Mouse (Mus musculus): ENCODE measurements around the gene Dgkz. TPM values are rescaled to one million over a fixed set of nuclear protein-coding genes. Genes with fewer than 3 reads are reported as not detected.
A peak's percentile ranks its signal among the peaks of the same experiment; 100 is the strongest.

Dgkz gene
- polyA plus RNA-seq, 1 experiment from 2014 or later: 57.5 TPM

- no peak for ATAC-seq (ENCODE audit: low FRiP score, low TSS enrichment)
- 73% methylated on average over 6 of the region's 6 CpGs for WGBS
- no peaks in the 10 kb centered on the region for H3K36me3 ChIP-seq (ENCODE audit: control insufficient read depth, insufficient read depth, low read length)
- no peak overlapping the region for H3K4me3 ChIP-seq (ENCODE audit: low read length)
- H3K9ac ChIP-seq (ENCODE audit: low read depth, low read length): no peak overlapping the region
- H3K9me3 ChIP-seq (ENCODE audit: control insufficient read depth, low read length): no peaks in the 10 kb centered on the region
- H3K4me1 ChIP-seq (ENCODE audit: control insufficient read depth, insufficient read depth, low read length): peaks cover 44% of the 10 kb centered on the region
- H3K4me2 ChIP-seq (replicated peaks; ENCODE audit: low read depth, low read length): no peak overlapping the region
- H3K27ac ChIP-seq (ENCODE audit: low read depth, low read length): no peak overlapping the region
- no peaks in the 10 kb centered on the region for H3K27me3 ChIP-seq (ENCODE audit: control insufficient read depth, insufficient read depth, low read length)
Measured at GRCm38 (mm10) chr2:92014248-92014647, 38.6 kb upstream of the Dgkz start.

- no peak overlapping the region for H3K4me2 ChIP-seq (replicated peaks; ENCODE audit: low read depth, low read length)
Measured at GRCm38 (mm10) chr2:92012768-92013445, 37.2 kb upstream of the Dgkz start.

DNA sequence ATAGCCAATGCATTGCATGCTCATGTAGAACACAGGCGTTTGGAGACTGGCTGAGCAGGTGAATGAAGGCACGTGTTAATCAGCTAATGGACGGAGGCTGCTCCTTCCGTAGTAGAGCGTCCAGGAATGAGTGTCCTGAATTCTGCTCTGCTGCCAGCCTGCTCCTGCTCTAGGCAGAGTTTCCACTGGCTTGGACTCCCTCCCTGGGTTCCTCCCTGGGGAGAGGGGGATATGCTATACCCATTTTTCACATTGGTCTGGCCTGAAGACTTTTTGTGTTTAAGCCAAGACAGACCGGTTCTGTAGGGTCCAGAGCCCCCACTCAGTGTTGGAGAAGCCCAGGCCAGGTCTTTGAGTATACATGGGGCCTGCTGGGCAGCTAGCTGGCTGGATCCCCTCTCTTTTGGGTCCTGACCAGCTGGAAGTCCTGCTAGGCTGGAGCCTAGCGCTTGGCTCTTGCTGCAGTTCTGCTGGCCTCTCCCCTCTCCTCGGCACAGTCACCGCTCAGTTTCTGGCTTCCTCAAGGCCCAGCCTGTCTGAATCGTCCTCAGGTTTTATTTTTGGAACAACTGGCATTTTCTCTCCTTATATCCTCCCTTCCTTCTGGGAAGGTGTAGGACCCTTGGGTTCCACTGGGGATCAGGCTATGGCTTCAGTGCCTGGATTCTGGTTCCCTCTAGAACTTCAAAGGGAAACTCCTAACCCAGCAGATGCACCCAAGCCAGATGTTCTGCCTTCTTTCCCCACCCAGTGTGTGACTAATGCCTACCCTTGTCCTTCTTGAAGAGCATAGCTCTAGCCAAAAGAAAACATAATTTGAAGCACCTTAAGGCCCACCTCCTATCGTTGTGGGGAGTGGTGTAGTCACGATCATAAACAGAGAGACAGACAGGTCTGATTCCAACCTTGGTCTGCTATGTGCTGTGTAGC lies 36.0 kb upstream of the Dgkz start:
- Histone ChIP-seq H3K9ac (ENCODE audit: low read depth, low read length) (no peak overlapping the region), H3K27me3 (ENCODE audit: control insufficient read depth, insufficient read depth, low read length) (no peaks in the 10 kb centered on the region), H3K4me2 (replicated peaks; ENCODE audit: low read depth, low read length) (no peak overlapping the region), H3K27ac (ENCODE audit: low read depth, low read length) (peak overlapping the region; percentile 20; the same call in 1 of the 2 replicates), H3K4me3 (ENCODE audit: low read length) (no peak overlapping the region), H3K36me3 (ENCODE audit: control insufficient read depth, insufficient read depth, low read length) (no peaks in the 10 kb centered on the region), H3K4me1 (ENCODE audit: control insufficient read depth, insufficient read depth, low read length) (peaks cover 39% of the 10 kb centered on the region), H3K9me3 (ENCODE audit: control insufficient read depth, low read length) (no peaks in the 10 kb centered on the region)
- ATAC-seq (ENCODE audit: low FRiP score, low TSS enrichment): no peak
- 82% methylated on average over 12 of the region's 12 CpGs for WGBS

More at GRCm38 (mm10) chr2:92012768-92013445, 37.2 kb upstream of the Dgkz start:
- Histone ChIP-seq H3K27ac (ENCODE audit: low read depth, low read length) (peak overlapping the region; percentile 62; the same call in 1 of the 2 replicates), H3K9ac (ENCODE audit: low read depth, low read length) (no peak overlapping the region), H3K27me3 (ENCODE audit: control insufficient read depth, insufficient read depth, low read length) (no peaks in the 10 kb centered on the region), H3K4me3 (ENCODE audit: low read length) (no peak overlapping the region), H3K9me3 (ENCODE audit: control insufficient read depth, low read length) (no peaks in the 10 kb centered on the region), H3K4me1 (ENCODE audit: control insufficient read depth, insufficient read depth, low read length) (peaks cover 45% of the 10 kb centered on the region), H3K36me3 (ENCODE audit: control insufficient read depth, insufficient read depth, low read length) (no peaks in the 10 kb centered on the region)
- ATAC-seq (ENCODE audit: low FRiP score, low TSS enrichment): peak; percentile 68
- 26% methylated on average over 8 of the region's 8 CpGs for WGBS

- H3K9ac ChIP-seq (ENCODE audit: low read depth, low read length): peak overlapping the region; percentile 69
- 1% methylated on average over 20 of the region's 20 CpGs for WGBS
- H3K4me2 ChIP-seq (replicated peaks; ENCODE audit: low read depth, low read length): peak overlapping the region; percentile 92
- H3K4me3 ChIP-seq (ENCODE audit: low read length): peak overlapping the region; percentile 54
- ATAC-seq (ENCODE audit: low FRiP score, low TSS enrichment): peak; percentile 3
- H3K9me3 ChIP-seq (ENCODE audit: control insufficient read depth, low read length): no peaks in the 10 kb centered on the region
- H3K27me3 ChIP-seq (ENCODE audit: control insufficient read depth, insufficient read depth, low read length): no peaks in the 10 kb centered on the region
- H3K4me1 ChIP-seq (ENCODE audit: control insufficient read depth, insufficient read depth, low read length): peaks cover 32% of the 10 kb centered on the region
- no peaks in the 10 kb centered on the region for H3K36me3 ChIP-seq (ENCODE audit: control insufficient read depth, insufficient read depth, low read length)
- peak overlapping the region; percentile 82 for H3K27ac ChIP-seq (ENCODE audit: low read depth, low read length)
Measured at GRCm38 (mm10) chr2:92008623-92009404, 33.1 kb upstream of the Dgkz start.

- peak; percentile 95 for ATAC-seq (ENCODE audit: low FRiP score, low TSS enrichment)
- under 1% methylated on average over 34 of the region's 34 CpGs for WGBS
- H3K9me3 ChIP-seq (ENCODE audit: control insufficient read depth, low read length): no peaks in the 10 kb centered on the region
- peaks cover 28% of the 10 kb centered on the region for H3K4me1 ChIP-seq (ENCODE audit: control insufficient read depth, insufficient read depth, low read length)
- no peaks in the 10 kb centered on the region for H3K27me3 ChIP-seq (ENCODE audit: control insufficient read depth, insufficient read depth, low read length)
- H3K9ac ChIP-seq (ENCODE audit: low read depth, low read length): peak overlapping the region; percentile 69
- no peaks in the 10 kb centered on the region for H3K36me3 ChIP-seq (ENCODE audit: control insufficient read depth, insufficient read depth, low read length)
- H3K27ac ChIP-seq (ENCODE audit: low read depth, low read length): peak overlapping the region; percentile 89
- peak overlapping the region; percentile 92 for H3K4me2 ChIP-seq (replicated peaks; ENCODE audit: low read depth, low read length)
- peak overlapping the region; percentile 54 for H3K4me3 ChIP-seq (ENCODE audit: low read length)
Measured at GRCm38 (mm10) chr2:92007933-92008622, 32.4 kb upstream of the Dgkz start.

DNA sequence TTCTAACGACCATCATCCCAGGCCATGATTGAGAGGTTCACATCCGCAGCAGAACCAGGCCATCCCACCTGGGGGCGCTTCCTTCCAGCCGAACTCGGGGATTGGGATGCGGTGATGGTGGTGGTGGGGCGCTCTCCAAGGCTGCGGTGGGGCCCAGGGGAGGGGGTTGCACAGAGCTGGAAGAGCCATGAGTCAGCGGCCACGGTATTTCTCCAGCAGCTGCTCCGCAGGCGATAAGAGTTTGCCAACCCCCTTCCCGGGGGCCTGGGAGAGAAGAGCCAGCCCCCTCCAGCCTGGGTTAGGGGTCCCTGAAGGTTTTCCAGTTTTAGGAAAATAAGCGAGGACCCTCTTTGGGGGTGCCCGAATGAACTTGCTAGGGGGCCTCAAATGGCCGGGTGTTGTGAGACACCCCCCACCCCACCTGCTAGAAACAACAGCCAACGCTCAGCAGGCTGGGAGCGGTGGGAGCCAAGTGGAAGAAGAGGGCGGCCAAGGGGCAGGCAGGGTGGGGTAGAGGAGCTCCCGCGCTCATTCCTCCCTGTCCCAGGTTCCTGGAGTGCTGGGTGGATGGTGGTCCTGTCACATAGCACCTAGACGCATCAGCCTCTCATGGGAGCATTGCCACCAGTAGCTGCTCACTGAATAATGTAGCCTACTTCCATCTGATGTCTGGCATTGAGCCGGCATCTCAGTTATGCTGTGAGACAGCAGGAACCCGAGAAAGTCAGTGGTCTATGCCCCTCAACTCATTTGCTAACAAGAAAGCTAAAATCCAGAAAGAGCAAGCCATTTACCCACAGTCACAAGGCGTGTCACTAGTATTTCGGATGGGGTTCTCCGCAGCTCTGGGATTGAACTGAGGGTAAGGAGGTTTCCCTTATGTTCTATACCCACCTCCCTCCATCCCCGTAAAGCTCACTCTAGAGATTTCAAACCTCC lies 31.6 kb upstream of the Dgkz start:
- H3K27ac ChIP-seq (ENCODE audit: low read depth, low read length): peak overlapping the region; percentile 89
- H3K4me3 ChIP-seq (ENCODE audit: low read length): peak overlapping the region; percentile 54
- no peaks in the 10 kb centered on the region for H3K27me3 ChIP-seq (ENCODE audit: control insufficient read depth, insufficient read depth, low read length)
- peaks cover 22% of the 10 kb centered on the region for H3K4me1 ChIP-seq (ENCODE audit: control insufficient read depth, insufficient read depth, low read length)
- under 1% methylated on average over 28 of the region's 28 CpGs for WGBS
- no peaks in the 10 kb centered on the region for H3K36me3 ChIP-seq (ENCODE audit: control insufficient read depth, insufficient read depth, low read length)
- H3K9ac ChIP-seq (ENCODE audit: low read depth, low read length): peak overlapping the region; percentile 54; the same call in 1 of the 2 replicates
- H3K4me2 ChIP-seq (replicated peaks; ENCODE audit: low read depth, low read length): peak overlapping the region; percentile 92
- no peaks in the 10 kb centered on the region for H3K9me3 ChIP-seq (ENCODE audit: control insufficient read depth, low read length)
- peak; percentile 33; the same call in 1 of the 2 replicates for ATAC-seq (ENCODE audit: low FRiP score, low TSS enrichment)

DNA sequence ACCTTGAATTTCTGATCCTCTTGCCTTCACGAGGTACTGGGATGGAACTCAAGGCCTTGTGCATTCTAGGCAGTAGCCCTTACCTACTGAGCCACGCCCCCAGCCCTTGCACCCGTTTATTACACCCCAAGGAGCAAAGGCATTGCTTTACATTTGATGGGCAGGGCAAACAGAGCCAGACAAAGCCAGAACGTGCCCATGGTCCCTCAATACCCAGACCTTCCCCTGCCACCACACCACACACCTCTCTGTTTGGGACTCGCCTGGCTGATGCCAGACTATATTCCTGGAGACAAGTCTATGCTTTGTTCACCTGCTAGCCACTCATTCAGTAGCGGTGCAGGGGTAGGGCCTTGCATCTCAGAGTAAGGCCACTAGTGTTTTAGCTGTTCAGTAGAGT lies 30.8 kb upstream of the Dgkz start:
- no peaks in the 10 kb centered on the region for H3K9me3 ChIP-seq (ENCODE audit: control insufficient read depth, low read length)
- H3K27me3 ChIP-seq (ENCODE audit: control insufficient read depth, insufficient read depth, low read length): no peaks in the 10 kb centered on the region
- H3K27ac ChIP-seq (ENCODE audit: low read depth, low read length): no peak overlapping the region
- H3K36me3 ChIP-seq (ENCODE audit: control insufficient read depth, insufficient read depth, low read length): peaks cover 3% of the 10 kb centered on the region; the same call in 1 of the 2 replicates
- no peak for ATAC-seq (ENCODE audit: low FRiP score, low TSS enrichment)
- H3K4me3 ChIP-seq (ENCODE audit: low read length): no peak overlapping the region
- H3K9ac ChIP-seq (ENCODE audit: low read depth, low read length): 0 out of 2 replicates have a peak overlapping the region, but pooled peaks have one; percentile 54
- peaks cover 16% of the 10 kb centered on the region for H3K4me1 ChIP-seq (ENCODE audit: control insufficient read depth, insufficient read depth, low read length)
- H3K4me2 ChIP-seq (replicated peaks; ENCODE audit: low read depth, low read length): peak overlapping the region; percentile 92
- WGBS: 37% methylated on average over 6 of the region's 6 CpGs

Data from kidney, embryonic 14.5 days (tissue).